Mouse (Mus musculus): ENCODE results near the gene Ggt5.

Gene Ggt5

GRCm38 (mm10) chr10:75625920-75626319, 36.8 kb downstream of the Ggt5 start:
- DNase-seq (ENCODE audit: low spot score in 2 of 2), result no peak

GRCm38 (mm10) chr10:75626991-75627390, 37.9 kb downstream of the Ggt5 start:
- DNase-seq (ENCODE audit: low spot score in 2 of 2), result no peak

- DNase-seq (ENCODE audit: low spot score in 2 of 2), result no peak
Measured at GRCm38 (mm10) chr10:75627490-75627889, 38.4 kb downstream of the Ggt5 start.

GRCm38 (mm10) chr10:75632633-75633032, 43.5 kb downstream of the Ggt5 start:
- DNase-seq (ENCODE audit: low spot score in 2 of 2), result peak in 1 of 2 experiments; percentile 36

GRCm38 (mm10) chr10:75633048-75633447, 43.9 kb downstream of the Ggt5 start:
- DNase-seq (ENCODE audit: low spot score in 2 of 2), result no peak

GRCm38 (mm10) chr10:75633576-75634139, 44.5 kb downstream of the Ggt5 start:
- DNase-seq (ENCODE audit: low spot score in 2 of 2), result no peak

- DNase-seq (ENCODE audit: low spot score in 2 of 2), result no peak
Measured at GRCm38 (mm10) chr10:75634610-75635009, 45.5 kb downstream of the Ggt5 start.

GRCm38 (mm10) chr10:75635019-75635692, 46.0 kb downstream of the Ggt5 start:
- no peak for DNase-seq (ENCODE audit: low spot score in 2 of 2)

- peak; percentile 84 to 85 for DNase-seq (ENCODE audit: low spot score in 2 of 2)
Measured at GRCm38 (mm10) chr10:75635693-75636055, 46.5 kb downstream of the Ggt5 start.

GRCm38 (mm10) chr10:75636084-75636786, 47.1 kb downstream of the Ggt5 start:
- no peak for DNase-seq (ENCODE audit: low spot score in 2 of 2)

- no peak for DNase-seq (ENCODE audit: low spot score in 2 of 2)
Measured at GRCm38 (mm10) chr10:75637711-75638110, 48.6 kb downstream of the Ggt5 start.

GRCm38 (mm10) chr10:75641721-75642222, 52.6 kb downstream of the Ggt5 start:
- no peak for DNase-seq (ENCODE audit: low spot score in 2 of 2)

GRCm38 (mm10) chr10:75642436-75642835, 53.3 kb downstream of the Ggt5 start:
- DNase-seq (ENCODE audit: low spot score in 2 of 2), result peak in 1 of 2 experiments; percentile 0

- DNase-seq (ENCODE audit: low spot score in 2 of 2), result peak in 1 of 2 experiments; percentile 6
Measured at GRCm38 (mm10) chr10:75642891-75643290, 53.8 kb downstream of the Ggt5 start.

GRCm38 (mm10) chr10:75643741-75644343, 54.7 kb downstream of the Ggt5 start, which contains the start of gene Susd2:
TSS of gene Susd2 (minus strand) at chr10:75644008.
- DNase-seq (ENCODE audit: low spot score in 2 of 2), result peak; percentile 32 to 52

- DNase-seq (ENCODE audit: low spot score in 2 of 2), result no peak
Measured at GRCm38 (mm10) chr10:75645616-75646015, 56.5 kb downstream of the Ggt5 start.

GRCm38 (mm10) chr10:75646406-75646805, 57.3 kb downstream of the Ggt5 start:
- DNase-seq (ENCODE audit: low spot score in 2 of 2), result no peak

GRCm38 (mm10) chr10:75647362-75647761, 58.2 kb downstream of the Ggt5 start:
- peak in 1 of 2 experiments; percentile 38 for DNase-seq (ENCODE audit: low spot score in 2 of 2)

- no peak for DNase-seq (ENCODE audit: low spot score in 2 of 2)
Measured at GRCm38 (mm10) chr10:75648091-75648490, 59.0 kb downstream of the Ggt5 start.

- DNase-seq (ENCODE audit: low spot score in 2 of 2), result no peak
Measured at GRCm38 (mm10) chr10:75649001-75649400, 59.9 kb downstream of the Ggt5 start.

- DNase-seq (ENCODE audit: low spot score in 2 of 2), result no peak
Measured at GRCm38 (mm10) chr10:75649406-75649995, 60.4 kb downstream of the Ggt5 start.
